Mouse (Mus musculus): ENCODE measurements at regions not wholly inside any gene's neighbourhood (a gene's known extent, or its start where the extent isn't known, plus 50 kb on each side); places are given as distances from the start of the nearest gene placed in this dataset.
"Not testable (repeated sequence)": the region's sequence is repeated elsewhere in the genome, so short reads cannot be mapped to it uniquely, and the experiment has no call there.

DNA sequence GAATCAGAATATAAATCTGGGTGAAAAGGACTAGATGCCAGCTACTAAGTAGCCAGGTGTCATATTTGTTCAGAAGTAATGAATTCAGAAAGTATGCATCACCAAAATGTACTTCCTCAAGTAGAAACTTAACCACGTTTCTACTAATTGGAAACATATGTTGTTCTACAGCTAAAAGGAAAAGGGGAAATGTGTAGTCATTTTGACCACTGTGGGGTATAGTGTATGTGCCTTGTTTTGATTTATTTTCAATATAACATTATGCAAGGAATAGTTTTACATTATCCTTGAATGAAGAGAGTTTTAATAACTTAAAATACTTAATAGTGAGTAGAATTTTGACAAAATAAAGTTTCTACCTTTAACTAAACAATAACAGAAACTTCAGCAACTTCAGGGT lies 257.7 kb downstream of the Plod2 start:
- Histone ChIP-seq H3K9ac (ENCODE audit: low read length) (no peak overlapping the region), H3K4me3 (ENCODE audit: low read depth, low read length) (no peak overlapping the region), H3K36me3 (ENCODE audit: control insufficient read depth, insufficient read depth, low read length) (no peaks in the 10 kb centered on the region), H3K4me2 (replicated peaks; ENCODE audit: low read depth) (no peak overlapping the region), H3K4me1 (replicated peaks; ENCODE audit: control insufficient read depth, insufficient read depth) (no peaks in the 10 kb centered on the region), H3K27ac (replicated peaks) (no peak overlapping the region), H3K27me3 (ENCODE audit: control insufficient read depth, insufficient read depth, low read length) (no peaks in the 10 kb centered on the region), H3K9me3 (ENCODE audit: control insufficient read depth, low read length) (no peaks in the 10 kb centered on the region)
- DNase-seq (ENCODE audit: low spot score) (no peak), ATAC-seq (ENCODE audit: low FRiP score, low TSS enrichment) (no peak)
- TF ChIP-seq CTCF (IDR thresholded peaks at IDR 0.05; ENCODE audit: low read depth), result no peak
- TF ChIP-seq EP300 (optimal IDR thresholded peaks at IDR 0.05), result no peak
- WGBS, result 54% methylated on average over 1 of the region's 1 CpGs

DNA sequence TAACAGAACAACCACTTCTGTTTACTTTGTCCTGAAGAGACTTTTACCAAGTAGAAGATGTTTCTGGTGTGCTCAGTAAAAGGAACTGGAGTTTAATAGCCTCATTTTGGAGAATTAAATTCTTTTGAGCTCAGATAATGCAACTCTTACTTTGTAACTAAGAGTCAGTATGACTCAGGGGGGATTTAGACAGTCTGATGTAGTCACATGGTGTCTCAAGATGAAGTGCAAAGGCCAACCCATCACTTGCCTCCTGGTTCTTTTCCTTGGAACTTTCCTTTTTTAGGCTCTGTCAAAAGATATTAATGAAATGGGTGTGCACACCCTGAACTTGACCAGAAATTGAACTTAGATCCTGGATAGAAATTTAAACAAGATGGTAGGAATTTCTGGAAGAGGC lies 267.4 kb downstream of the Plod2 start:
- no peaks in the 10 kb centered on the region for H3K4me1 ChIP-seq (replicated peaks; ENCODE audit: control insufficient read depth, insufficient read depth)
- no peak for DNase-seq (ENCODE audit: low spot score)
- H3K36me3 ChIP-seq (ENCODE audit: control insufficient read depth, insufficient read depth, low read length), result no peaks in the 10 kb centered on the region
- ATAC-seq (ENCODE audit: low FRiP score, low TSS enrichment), result peak; percentile 65; the same call in 1 of the 2 replicates
- no peaks in the 10 kb centered on the region for H3K9me3 ChIP-seq (ENCODE audit: control insufficient read depth, low read length)
- H3K4me3 ChIP-seq (ENCODE audit: low read depth, low read length), result no peak overlapping the region
- no peaks in the 10 kb centered on the region for H3K27me3 ChIP-seq (ENCODE audit: control insufficient read depth, insufficient read depth, low read length)
- TF ChIP-seq CTCF (IDR thresholded peaks at IDR 0.05; ENCODE audit: low read depth) (no peak), EP300 (optimal IDR thresholded peaks at IDR 0.05) (no peak)
- H3K27ac ChIP-seq (replicated peaks), result no peak overlapping the region
- H3K9ac ChIP-seq (ENCODE audit: low read length), result no peak overlapping the region
- no peak overlapping the region for H3K4me2 ChIP-seq (replicated peaks; ENCODE audit: low read depth)

DNA sequence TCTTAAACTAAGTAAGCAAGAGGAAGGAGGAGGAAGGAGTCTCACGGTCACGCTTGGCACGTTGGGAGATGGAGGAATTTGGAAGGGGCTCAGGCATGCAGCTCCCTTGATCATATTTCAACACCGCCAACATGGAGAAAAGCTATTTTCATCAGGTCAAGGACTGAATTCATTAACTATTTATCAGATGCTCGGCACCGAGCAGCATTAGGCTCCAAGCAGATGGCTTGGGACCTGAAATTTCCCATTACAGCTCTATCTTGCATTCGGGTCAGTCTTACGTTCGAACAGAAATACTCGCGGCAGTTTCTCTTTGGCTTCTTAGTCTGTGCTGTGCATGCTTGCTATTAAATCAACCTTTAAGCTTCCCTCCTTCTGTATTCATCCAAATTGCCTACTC lies 278.7 kb downstream of the Plod2 start:
- DNase-seq (ENCODE audit: low spot score) (no peak), ATAC-seq (ENCODE audit: low FRiP score, low TSS enrichment) (no peak)
- Histone ChIP-seq H3K27me3 (ENCODE audit: control insufficient read depth, insufficient read depth, low read length) (no peaks in the 10 kb centered on the region), H3K36me3 (ENCODE audit: control insufficient read depth, insufficient read depth, low read length) (no peaks in the 10 kb centered on the region), H3K9ac (ENCODE audit: low read length) (no peak overlapping the region), H3K4me2 (replicated peaks; ENCODE audit: low read depth) (no peak overlapping the region; the same call in 1 of the 2 replicates), H3K4me1 (replicated peaks; ENCODE audit: control insufficient read depth, insufficient read depth) (no peaks in the 10 kb centered on the region), H3K4me3 (ENCODE audit: low read depth, low read length) (no peak overlapping the region), H3K9me3 (ENCODE audit: control insufficient read depth, low read length) (no peaks in the 10 kb centered on the region), H3K27ac (replicated peaks) (no peak overlapping the region)
- WGBS, result 42% methylated on average over 11 of the region's 11 CpGs
- TF ChIP-seq CTCF (IDR thresholded peaks at IDR 0.05; ENCODE audit: low read depth) (no peak), EP300 (optimal IDR thresholded peaks at IDR 0.05) (no peak)

GRCm38 (mm10) chr9:92826708-92827353 lies 284.8 kb downstream of the Plod2 start:
- no peak overlapping the region for H3K4me2 ChIP-seq (replicated peaks; ENCODE audit: low read depth)
- H3K4me1 ChIP-seq (replicated peaks; ENCODE audit: control insufficient read depth, insufficient read depth), result no peaks in the 10 kb centered on the region
- no peaks in the 10 kb centered on the region for H3K9me3 ChIP-seq (ENCODE audit: control insufficient read depth, low read length)
- no peak overlapping the region for H3K9ac ChIP-seq (ENCODE audit: low read length)
- no peak for TF ChIP-seq CTCF (IDR thresholded peaks at IDR 0.05; ENCODE audit: low read depth)
- ATAC-seq (ENCODE audit: low FRiP score, low TSS enrichment) (no peak), DNase-seq (ENCODE audit: low spot score) (no peak)
- H3K27ac ChIP-seq (replicated peaks), result no peak overlapping the region
- H3K36me3 ChIP-seq (ENCODE audit: control insufficient read depth, insufficient read depth, low read length), result no peaks in the 10 kb centered on the region
- no peaks in the 10 kb centered on the region for H3K27me3 ChIP-seq (ENCODE audit: control insufficient read depth, insufficient read depth, low read length)
- H3K4me3 ChIP-seq (ENCODE audit: low read depth, low read length), result no peak overlapping the region

DNA sequence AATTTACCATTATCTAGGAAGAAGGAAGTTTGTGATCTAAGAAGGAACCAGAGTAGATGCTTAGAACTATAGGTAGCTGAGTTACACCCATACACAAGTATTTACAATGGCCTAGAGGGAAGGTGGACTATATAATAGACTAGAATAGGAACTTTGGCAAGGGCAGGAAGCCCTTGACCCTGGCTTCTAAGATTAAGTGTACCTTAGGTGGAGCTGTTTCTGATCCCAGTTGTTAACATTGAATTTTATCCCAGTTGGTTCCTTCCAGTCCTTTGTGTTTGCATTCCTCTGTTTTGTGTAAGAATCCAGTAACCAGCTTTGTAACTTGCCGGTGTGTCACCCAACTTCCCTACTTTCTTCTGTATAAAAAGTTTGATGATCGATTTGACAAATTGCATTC lies 294.1 kb downstream of the Plod2 start:
- not testable (repeated sequence) for H3K9ac ChIP-seq (ENCODE audit: low read length); H3K4me2 ChIP-seq (replicated peaks; ENCODE audit: low read depth); DNase-seq (ENCODE audit: low spot score); H3K27me3 ChIP-seq (ENCODE audit: control insufficient read depth, insufficient read depth, low read length); H3K36me3 ChIP-seq (ENCODE audit: control insufficient read depth, insufficient read depth, low read length); H3K4me3 ChIP-seq (ENCODE audit: low read depth, low read length); H3K27ac ChIP-seq (replicated peaks); ATAC-seq (ENCODE audit: low FRiP score, low TSS enrichment); H3K4me1 ChIP-seq (replicated peaks; ENCODE audit: control insufficient read depth, insufficient read depth); H3K9me3 ChIP-seq (ENCODE audit: control insufficient read depth, low read length)
- WGBS, result 77% methylated on average over 2 of the region's 2 CpGs

GRCm38 (mm10) chr9:92856410-92857083 lies 314.5 kb downstream of the Plod2 start:
- H3K9ac ChIP-seq (ENCODE audit: low read length), result no peak overlapping the region
- no peaks in the 10 kb centered on the region for H3K36me3 ChIP-seq (ENCODE audit: control insufficient read depth, insufficient read depth, low read length)
- H3K4me3 ChIP-seq (ENCODE audit: low read depth, low read length), result no peak overlapping the region
- DNase-seq (ENCODE audit: low spot score) (no peak), ATAC-seq (ENCODE audit: low FRiP score, low TSS enrichment) (no peak)
- H3K27me3 ChIP-seq (ENCODE audit: control insufficient read depth, insufficient read depth, low read length), result no peaks in the 10 kb centered on the region
- no peaks in the 10 kb centered on the region for H3K9me3 ChIP-seq (ENCODE audit: control insufficient read depth, low read length)
- TF ChIP-seq CTCF (IDR thresholded peaks at IDR 0.05; ENCODE audit: low read depth) (no peak), EP300 (optimal IDR thresholded peaks at IDR 0.05) (no peak)
- no peak overlapping the region for H3K27ac ChIP-seq (replicated peaks)
- H3K4me1 ChIP-seq (replicated peaks; ENCODE audit: control insufficient read depth, insufficient read depth), result no peaks in the 10 kb centered on the region
- H3K4me2 ChIP-seq (replicated peaks; ENCODE audit: low read depth), result no peak overlapping the region
- WGBS, result 88% methylated on average over 7 of the region's 7 CpGs
